Mouse (Mus musculus): ENCODE results near the gene Tinag. TPM values are rescaled to one million over a fixed set of nuclear protein-coding genes. Genes with fewer than 3 reads are reported as not detected.

Tinag gene
- total RNA-seq (2023), result not detected

GRCm38 (mm10) chr9:77045585-77045984 lies at the start of gene Tinag:
Gene Tinag (minus strand): TSS chr9:77045794.

